Mouse (Mus musculus) frontal cortex, postnatal 10 days (tissue): ENCODE data around the gene Fat3.

Experiments used
- DNase-seq, 2 experiments: peaks; one replicate each; pipeline ENCODE4 v3.0.0; 2022; ENCODE audit warnings: low spot score in 2 of 2, mixed read lengths in 1 of 2

Fat3 gene

DNA sequence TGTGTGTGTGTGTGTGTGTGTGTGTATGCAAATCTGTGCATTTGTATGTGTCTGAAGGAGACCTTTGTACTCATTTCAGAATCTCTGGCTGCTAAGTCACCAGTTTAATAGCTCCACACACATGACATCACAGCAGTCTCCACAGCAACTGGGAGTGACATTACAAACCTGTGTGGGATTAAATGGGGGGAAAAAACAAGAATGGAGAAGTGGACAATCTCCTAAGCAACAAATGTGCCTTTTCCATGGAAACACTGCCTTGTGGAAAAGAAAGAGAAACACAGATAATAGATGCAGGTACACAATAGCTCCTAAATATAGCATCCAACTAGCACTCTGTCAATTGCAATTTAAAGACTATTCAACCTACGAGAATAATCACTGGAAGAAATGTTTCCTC, 353.4 kb downstream of the Fat3 start:
- DNase-seq, result no peak

- DNase-seq, result no peak
Measured at GRCm38 (mm10) chr9:16144684-16145083, 356.4 kb downstream of the Fat3 start.

DNA sequence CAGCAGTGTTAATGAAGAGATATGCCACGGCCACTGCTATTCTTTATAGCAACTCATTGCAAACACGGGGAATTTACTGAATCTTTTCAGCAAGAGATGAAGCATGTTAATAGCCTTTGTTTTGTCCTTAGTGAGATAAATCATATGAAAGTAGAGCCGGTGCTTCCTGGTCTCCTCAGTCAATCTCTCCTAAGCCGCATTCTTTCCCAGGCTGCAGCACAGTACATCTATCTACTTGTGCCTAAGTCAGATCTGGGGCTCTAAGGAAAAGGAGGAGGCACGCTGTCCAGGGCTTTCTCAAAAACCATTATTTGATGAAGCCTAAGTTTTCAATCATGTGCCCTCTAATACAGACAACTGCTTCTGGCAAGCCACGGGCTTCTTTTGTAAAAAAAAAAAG, 361.8 kb downstream of the Fat3 start:
- DNase-seq, result no peak

DNA sequence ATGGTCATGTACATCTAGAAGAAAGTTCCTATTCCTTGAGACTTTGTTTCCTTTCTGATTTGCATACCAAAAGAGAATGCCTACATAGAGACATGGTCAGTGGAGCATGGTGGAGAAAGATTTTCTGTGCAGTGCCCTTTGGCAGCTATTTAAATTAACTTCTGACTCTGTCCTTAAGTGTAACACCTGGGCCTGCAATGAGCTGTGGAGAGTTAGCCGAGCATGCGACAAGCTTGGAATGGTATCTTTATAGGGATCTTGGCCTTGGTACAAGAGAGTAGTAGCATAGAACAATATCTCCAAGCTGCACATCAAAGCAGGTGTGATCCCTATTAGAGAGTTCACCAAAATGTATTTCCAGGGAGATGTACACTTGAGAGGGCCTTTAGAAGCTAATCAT, 368.0 kb downstream of the Fat3 start:
- DNase-seq, result no peak

DNA sequence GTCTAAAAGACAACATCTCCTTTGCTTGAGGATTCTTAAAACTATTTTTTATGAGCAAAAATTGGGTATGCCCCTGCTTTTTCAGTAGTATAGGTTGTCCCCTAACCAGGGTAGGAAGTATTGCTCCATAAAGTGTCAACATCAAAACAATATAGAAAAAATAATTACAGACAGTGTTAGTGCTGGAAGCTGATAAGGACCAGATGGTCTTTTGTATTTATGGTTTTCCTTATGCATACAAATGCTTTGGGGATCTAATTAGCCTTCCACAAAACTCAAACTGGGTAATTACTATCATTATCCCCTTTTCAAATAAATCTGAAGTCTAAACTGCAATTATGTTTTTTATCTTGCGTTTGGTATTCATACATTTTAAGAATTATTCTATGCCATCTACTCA, 368.5 kb downstream of the Fat3 start:
- no peak for DNase-seq

- no peak for DNase-seq
Measured at GRCm38 (mm10) chr9:16121756-16122155, 379.3 kb downstream of the Fat3 start.

DNA sequence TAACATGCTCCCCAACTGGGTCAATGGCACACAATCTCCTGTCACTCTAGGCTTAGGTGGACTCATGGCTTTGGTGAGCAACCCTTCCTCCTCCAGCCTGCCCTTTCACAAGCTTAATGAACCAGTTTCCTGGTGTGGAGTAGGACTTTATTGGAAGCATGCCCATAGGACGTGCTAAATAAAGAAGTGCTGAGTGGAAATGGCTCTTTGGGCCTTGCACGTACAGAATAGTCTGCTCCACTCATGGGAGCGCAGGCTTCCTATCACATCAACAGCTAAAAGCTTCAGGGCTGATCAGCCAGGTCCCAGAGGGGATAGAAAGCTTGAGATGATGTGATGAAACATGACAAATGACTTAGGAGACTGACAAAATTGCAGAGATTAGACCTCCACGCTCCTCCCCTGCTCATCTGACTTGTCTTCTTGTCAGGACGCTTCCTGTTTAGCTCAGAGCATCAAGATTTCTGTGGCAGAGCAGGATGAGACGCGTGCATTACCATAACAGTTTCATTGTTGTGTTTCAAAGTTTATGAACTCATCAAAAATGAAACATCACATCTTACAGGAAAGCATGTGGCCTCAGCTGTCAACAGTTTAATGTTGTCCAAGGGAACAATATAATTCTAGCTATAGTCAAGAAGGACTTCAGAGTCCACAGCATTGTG, 386.1 kb downstream of the Fat3 start:
- DNase-seq, result peak in 1 of 2 experiments; percentile 15

GRCm38 (mm10) chr9:16113936-16114642, 387.0 kb downstream of the Fat3 start:
- DNase-seq, result peak; percentile 38 to 62

GRCm38 (mm10) chr9:16107900-16108299, 393.2 kb downstream of the Fat3 start:
- no peak for DNase-seq

DNA sequence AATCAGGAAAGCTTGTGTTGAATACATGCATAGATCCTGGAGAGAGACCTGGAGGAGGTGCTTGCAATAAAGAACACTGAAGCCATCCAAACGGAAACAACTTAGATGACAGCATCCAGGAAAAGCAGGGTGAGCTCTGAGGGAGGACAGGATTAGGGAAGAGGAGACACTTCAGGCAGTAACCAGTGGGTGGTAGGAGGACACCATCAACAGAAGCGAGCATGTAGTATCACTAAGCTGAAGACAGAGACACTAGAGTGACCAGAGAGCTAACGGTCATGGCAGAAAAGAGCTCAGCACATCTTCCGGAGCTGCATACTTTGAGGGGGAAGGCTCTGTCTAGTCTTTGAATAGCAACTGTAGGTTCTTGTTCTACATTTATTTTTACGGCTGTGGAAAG, 393.7 kb downstream of the Fat3 start:
- DNase-seq, result no peak

DNA sequence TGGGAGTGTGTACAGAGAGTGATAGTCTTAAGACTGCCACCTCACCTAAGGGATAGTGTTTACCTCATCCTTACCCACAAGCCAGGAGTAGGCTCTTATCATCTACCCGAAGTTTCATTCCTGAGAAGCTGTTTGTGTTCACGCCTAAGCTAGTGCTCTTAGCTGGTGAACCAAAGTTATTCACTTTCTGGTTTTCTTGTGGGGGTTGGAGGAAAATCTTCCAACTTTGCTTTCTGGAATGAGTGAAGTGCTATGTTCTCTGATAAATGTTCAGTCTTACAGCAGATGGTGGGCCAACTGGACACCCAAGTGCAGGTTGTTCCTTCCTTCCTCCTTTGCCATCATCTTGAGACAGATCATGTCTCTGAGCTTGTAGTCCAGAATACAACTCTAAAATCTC, 402.5 kb downstream of the Fat3 start:
- no peak for DNase-seq

DNA sequence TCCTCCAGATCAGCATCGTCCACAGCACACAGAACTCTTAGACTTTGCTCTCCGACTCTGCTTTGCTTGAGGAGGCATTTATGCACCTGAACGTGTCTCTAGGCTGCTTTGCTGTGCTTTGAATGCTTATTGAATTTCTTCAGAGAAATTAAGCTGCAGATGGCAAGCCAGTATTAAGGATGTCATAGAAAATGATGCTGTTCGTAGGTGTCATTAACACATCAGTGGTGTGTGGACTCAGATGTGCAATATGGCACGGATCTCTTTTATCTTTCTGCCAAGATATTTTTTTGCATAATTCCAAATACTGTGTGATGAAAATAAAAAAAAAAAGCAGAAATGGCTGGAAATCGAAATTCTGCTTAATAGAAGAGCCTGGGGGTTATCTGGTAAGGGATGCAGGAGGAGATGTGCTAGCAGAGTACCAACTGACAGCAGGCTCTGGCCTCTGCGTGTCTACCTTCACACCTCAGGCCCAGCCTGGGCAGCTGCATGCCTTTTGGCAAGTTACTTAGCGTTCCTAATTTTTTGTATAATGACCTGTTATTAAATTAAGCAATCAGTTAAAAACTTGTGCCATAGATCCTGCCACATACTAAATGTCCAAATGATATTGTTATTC, 407.9 kb downstream of the Fat3 start:
- no peak for DNase-seq

DNA sequence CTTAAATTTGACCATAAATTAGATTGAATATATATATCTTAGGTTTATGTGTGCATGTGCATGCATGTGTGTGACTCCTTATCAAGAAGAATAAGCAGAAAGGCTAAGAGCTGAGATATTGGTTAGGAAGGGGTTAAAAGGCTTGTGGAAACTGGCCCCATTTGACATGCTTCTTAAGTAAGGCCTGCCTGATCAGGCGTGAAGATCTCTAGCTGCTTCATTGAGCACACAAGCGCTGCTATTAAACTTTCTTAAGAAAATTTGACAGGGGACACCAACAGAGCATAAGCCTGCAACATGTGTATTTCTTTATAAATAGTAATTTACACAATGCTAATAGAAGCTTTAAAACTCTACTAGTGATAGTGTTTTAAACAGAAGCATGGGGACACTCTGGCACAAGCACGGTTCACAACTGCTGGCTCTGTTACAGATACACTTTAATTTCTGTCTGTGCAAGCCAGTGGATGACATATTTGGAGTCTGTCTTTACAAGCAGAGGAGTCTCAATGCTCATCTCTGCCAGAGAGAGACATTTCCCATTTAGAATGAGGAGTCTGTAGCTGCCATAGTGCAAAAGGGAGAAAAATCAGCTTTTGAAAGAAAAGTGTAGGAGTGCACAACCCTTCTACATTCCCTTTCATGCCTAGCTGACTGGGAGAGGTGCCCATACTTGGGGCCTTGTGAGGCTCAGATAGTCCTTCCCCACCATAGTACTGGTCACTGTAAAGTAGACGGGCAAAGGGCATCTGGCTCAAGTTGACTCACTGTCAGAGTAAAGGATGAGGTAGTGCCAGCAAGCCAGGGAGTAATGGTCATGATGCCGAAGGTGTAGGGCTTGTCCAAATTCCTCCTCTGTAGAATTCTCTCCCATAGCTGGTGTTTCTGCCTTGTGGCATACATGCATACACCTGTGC, 408.8 kb downstream of the Fat3 start:
- DNase-seq, result no peak

GRCm38 (mm10) chr9:16079292-16079691, 421.8 kb downstream of the Fat3 start:
- DNase-seq, result no peak

- DNase-seq, result no peak
Measured at GRCm38 (mm10) chr9:16074664-16075063, 426.4 kb downstream of the Fat3 start.

- no peak for DNase-seq
Measured at GRCm38 (mm10) chr9:16074116-16074515, 427.0 kb downstream of the Fat3 start.

DNA sequence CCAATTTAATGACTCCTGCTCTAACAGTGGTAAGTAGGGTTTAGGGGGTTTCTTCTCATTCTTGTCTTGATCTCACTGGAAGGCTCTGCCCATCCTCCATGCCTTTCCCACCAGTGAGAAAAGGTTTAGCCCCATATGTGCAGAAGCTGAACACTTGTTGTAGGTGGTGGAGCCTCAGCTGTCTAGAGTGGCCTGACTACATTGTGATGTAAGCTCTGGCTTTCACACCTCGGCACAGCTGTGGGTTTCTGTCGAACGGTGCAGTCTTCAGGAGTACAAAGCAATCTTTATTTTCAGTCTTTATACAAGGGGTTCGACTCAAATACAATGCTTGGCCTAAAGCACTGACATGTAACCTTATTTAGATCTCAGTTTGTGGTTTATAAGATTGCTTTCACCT, 437.6 kb downstream of the Fat3 start:
- DNase-seq, result no peak

GRCm38 (mm10) chr9:16062472-16062871, 438.6 kb downstream of the Fat3 start:
- no peak for DNase-seq

- DNase-seq, result no peak
Measured at GRCm38 (mm10) chr9:16046686-16047085, 454.4 kb downstream of the Fat3 start.

GRCm38 (mm10) chr9:16037375-16037774, 463.7 kb downstream of the Fat3 start:
- DNase-seq, result no peak

- DNase-seq, result peak; percentile 33 to 39
Measured at GRCm38 (mm10) chr9:16036346-16036745, 464.7 kb downstream of the Fat3 start.

DNA sequence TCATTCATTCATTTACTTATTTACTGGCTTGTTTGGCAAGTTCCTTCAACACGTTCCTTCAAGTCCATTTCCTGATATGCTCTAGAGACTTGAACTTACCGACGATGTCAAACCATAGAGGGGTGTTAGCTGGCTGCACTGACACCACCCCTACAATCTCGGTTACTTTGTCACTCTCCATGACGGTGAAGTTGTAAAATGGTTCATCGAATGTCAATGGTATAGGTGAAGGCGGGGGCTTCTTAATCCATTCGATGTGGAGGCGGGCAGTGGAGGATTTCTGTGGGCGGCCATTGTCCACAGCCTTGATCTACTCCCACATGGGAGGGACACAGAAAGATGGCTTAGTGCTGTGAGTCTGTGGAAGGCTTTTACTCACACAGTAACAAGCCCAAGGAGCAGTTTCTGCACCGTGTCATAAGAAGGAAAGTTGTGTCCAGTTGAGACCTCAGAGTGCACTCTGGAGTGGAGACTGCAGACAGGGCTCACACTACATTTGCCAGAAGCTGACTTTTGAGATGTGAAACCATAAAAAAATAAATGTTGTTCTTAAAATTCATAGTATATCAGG, 471.3 kb downstream of the Fat3 start:
- no peak for DNase-seq
